Mouse (Mus musculus) myocyte (in vitro differentiated cells): ENCODE data around the gene Camkmt.

ENCODE experiments used
- CEBPB ChIP-seq: IDR thresholded peaks from 2 replicates; pipeline ENCODE4 v1.6.1; 2011; ENCODE audit warnings: mild to moderate bottlenecking, moderate library complexity; ENCODE audit not compliant: poor library complexity, insufficient read depth, severe bottlenecking
- MYOG ChIP-seq, 3 experiments: IDR thresholded peaks; one replicate each; pipeline ENCODE4 v1.6.1; 2011; ENCODE audit warnings: control low read depth in 2 of 3, low read depth in 2 of 3, mild to moderate bottlenecking in 2 of 3; ENCODE audit not compliant: insufficient read length in 2 of 3, control insufficient read depth in 1 of 3, insufficient read depth in 1 of 3
- POLR2A ChIP-seq: IDR thresholded peaks from one replicate; pipeline ENCODE4 v1.6.1; 2011; ENCODE audit warnings: low read depth, mild to moderate bottlenecking, control low read depth, moderate library complexity; ENCODE audit not compliant: insufficient read length
- POLR2AphosphoS2 ChIP-seq: IDR thresholded peaks from one replicate; pipeline ENCODE4 v1.6.1; 2011; ENCODE audit warnings: low read depth, control low read depth; ENCODE audit not compliant: insufficient read length
- REST ChIP-seq: IDR thresholded peaks from one replicate; pipeline ENCODE4 v1.6.1; 2011; ENCODE audit warnings: mild to moderate bottlenecking, control low read depth, moderate library complexity; ENCODE audit not compliant: insufficient read depth, insufficient read length
- SRF ChIP-seq: IDR thresholded peaks from one replicate; pipeline ENCODE4 v1.6.1; 2011; ENCODE audit warnings: low read depth; ENCODE audit not compliant: control insufficient read depth, insufficient read length
- TCF12 ChIP-seq: IDR thresholded peaks from one replicate; pipeline ENCODE4 v1.6.1; 2011; ENCODE audit warnings: mild to moderate bottlenecking, control low read depth; ENCODE audit not compliant: poor library complexity, insufficient read depth, severe bottlenecking
- USF1 ChIP-seq: IDR thresholded peaks from one replicate; pipeline ENCODE4 v1.6.1; 2011; ENCODE audit warnings: low read depth, mild to moderate bottlenecking, control low read depth, moderate library complexity

GRCm38 (mm10) chr17:85142495-85143111 lies 52.3 kb downstream of the Camkmt start:
- no peak for TF ChIP-seq POLR2A
- no peak for TF ChIP-seq TCF12
- no peak for TF ChIP-seq REST
- TF ChIP-seq CEBPB: no peak
- TF ChIP-seq POLR2AphosphoS2: no peak
- TF ChIP-seq USF1: no peak
- TF ChIP-seq SRF: no peak
- TF ChIP-seq MYOG (IDR thresholded peaks at IDR 0.05; ENCODE audit: control insufficient read depth in 1 of 3, insufficient read depth in 1 of 3, insufficient read length in 2 of 3, low read depth in 2 of 3): no peak
